Mouse (Mus musculus) limb, embryonic 12.5 days (tissue): ENCODE measurements around the gene Gbp8. TPM values are rescaled to one million over a fixed set of nuclear protein-coding genes. Genes with fewer than 3 reads are reported as not detected.
"Not testable (repeated sequence)": the region's sequence is repeated elsewhere in the genome, so short reads cannot be mapped to it uniquely, and the experiment has no call there.

Experiments
- ATAC-seq: fragments of 200-750 bp; cut with Nextera tagmentation; 2 replicates; pipeline ENCODE4 v1.8.0; 2017; ENCODE audit warnings: low read depth, moderate TSS enrichment; ENCODE audit not compliant: insufficient number of reproducible peaks, insufficient read depth, low FRiP score, low TSS enrichment
- H3K27ac ChIP-seq: fragments of 300-500 bp; sonication (generic); 2 replicates; pipeline ENCODE4 v1.5.1; 2016; ENCODE audit warnings: mild to moderate bottlenecking, moderate library complexity
- H3K27me3 ChIP-seq: fragments of 300-500 bp; sonication (generic); 2 replicates; pipeline ENCODE4 v1.6.1; 2016; ENCODE audit warnings: mild to moderate bottlenecking, moderate library complexity
- H3K36me3 ChIP-seq: fragments of 300-500 bp; sonication (generic); 2 replicates; pipeline ENCODE4 v1.6.1; 2016; ENCODE audit warnings: mild to moderate bottlenecking, moderate library complexity
- H3K4me1 ChIP-seq: fragments of 300-500 bp; sonication (generic); replicated peaks from 2 replicates; pipeline ENCODE4 v1.6.1; 2016
- H3K4me2 ChIP-seq: fragments of 300-500 bp; sonication (generic); 2 replicates; pipeline ENCODE4 v1.6.1; 2016; ENCODE audit warnings: mild to moderate bottlenecking, moderate library complexity
- H3K4me3 ChIP-seq: fragments of 300-500 bp; sonication (generic); replicated peaks from 2 replicates; pipeline ENCODE4 v1.5.1; 2016; ENCODE audit warnings: mild to moderate bottlenecking
- H3K9ac ChIP-seq: fragments of 300-500 bp; sonication (generic); replicated peaks from 2 replicates; pipeline ENCODE4 v1.6.1; 2016; ENCODE audit warnings: mild to moderate bottlenecking, moderate library complexity
- H3K9me3 ChIP-seq: fragments of 300-500 bp; sonication (generic); 2 replicates; pipeline ENCODE4 v1.6.1; 2016; ENCODE audit warnings: mild to moderate bottlenecking, moderate library complexity
- WGBS: fragments of 180-500 bp; shearing (Covaris S2); methylation state at CpG from one replicate; pipeline ENCODE4 v1.1.7; 2016; 5-methylcytosine and 5-hydroxymethylcytosine counted together
- polyA plus RNA-seq: library from polyadenylated mRNA; unstranded; fragments of >200 nt; fragmentation: Nextera tagmentation; extraction: Ambion mirVana; gene quantifications from 2 replicates; pipeline ENCODE4 v1.2.1, GENCODE M21; 2016

Gbp8 gene
- polyA plus RNA-seq, 1 experiment from 2014 or later = not detected

GRCm38 (mm10) chr5:105115740-105116139, 23.6 kb downstream of the Gbp8 start:
- no peak for ATAC-seq
- H3K27me3 ChIP-seq = no peaks in the 10 kb centered on the region
- no peak overlapping the region for H3K4me2 ChIP-seq
- no peak overlapping the region for H3K4me3 ChIP-seq
- no peak overlapping the region for H3K27ac ChIP-seq
- no peak overlapping the region for H3K9ac ChIP-seq
- 82% methylated on average over 2 of the region's 2 CpGs for WGBS
- no peaks in the 10 kb centered on the region for H3K36me3 ChIP-seq
- no peaks in the 10 kb centered on the region for H3K4me1 ChIP-seq
- H3K9me3 ChIP-seq = no peaks in the 10 kb centered on the region

- no peaks in the 10 kb centered on the region for H3K36me3 ChIP-seq
- no peaks in the 10 kb centered on the region for H3K9me3 ChIP-seq
- no peak overlapping the region for H3K27ac ChIP-seq
- H3K4me3 ChIP-seq = no peak overlapping the region
- ATAC-seq = no peak
- no peak overlapping the region for H3K9ac ChIP-seq
- no peaks in the 10 kb centered on the region for H3K4me1 ChIP-seq
- H3K27me3 ChIP-seq = no peaks in the 10 kb centered on the region
- H3K4me2 ChIP-seq = no peak overlapping the region
- WGBS = 87% methylated on average over 2 of the region's 2 CpGs
Measured at GRCm38 (mm10) chr5:105114696-105115095, 24.6 kb downstream of the Gbp8 start.

GRCm38 (mm10) chr5:105113656-105114055, 25.7 kb downstream of the Gbp8 start:
- Histone ChIP-seq H3K9ac (no peak overlapping the region), H3K27ac (no peak overlapping the region), H3K4me2 (no peak overlapping the region), H3K4me3 (no peak overlapping the region), H3K9me3 (no peaks in the 10 kb centered on the region), H3K36me3 (no peaks in the 10 kb centered on the region), H3K27me3 (no peaks in the 10 kb centered on the region), H3K4me1 (no peaks in the 10 kb centered on the region)
- WGBS = 90% methylated on average over 5 of the region's 5 CpGs
- ATAC-seq = no peak

- not testable (repeated sequence) for H3K9ac ChIP-seq, H3K4me1 ChIP-seq, H3K27ac ChIP-seq, H3K4me3 ChIP-seq, H3K9me3 ChIP-seq, H3K4me2 ChIP-seq, H3K36me3 ChIP-seq, ATAC-seq, H3K27me3 ChIP-seq
- WGBS = 20% methylated on average over 4 of the region's 4 CpGs
Measured at GRCm38 (mm10) chr5:105110271-105110852, 29.0 kb downstream of the Gbp8 start.

- not testable (repeated sequence) for H3K9me3 ChIP-seq, H3K4me3 ChIP-seq, H3K4me1 ChIP-seq, ATAC-seq, H3K9ac ChIP-seq, H3K4me2 ChIP-seq, H3K27ac ChIP-seq, H3K36me3 ChIP-seq, H3K27me3 ChIP-seq
- 48% methylated on average over 1 of the region's 1 CpGs for WGBS
Measured at GRCm38 (mm10) chr5:105109775-105110174, 29.6 kb downstream of the Gbp8 start.

- H3K9ac ChIP-seq, H3K4me2 ChIP-seq, H3K9me3 ChIP-seq, H3K27ac ChIP-seq, H3K4me1 ChIP-seq, H3K4me3 ChIP-seq, H3K27me3 ChIP-seq, ATAC-seq, H3K36me3 ChIP-seq: not testable (repeated sequence)
- 76% methylated on average over 2 of the region's 2 CpGs for WGBS
Measured at GRCm38 (mm10) chr5:105105689-105106088, 33.7 kb downstream of the Gbp8 start.

- Histone ChIP-seq H3K9me3 (peaks cover 8% of the 10 kb centered on the region), H3K27me3 (no peaks in the 10 kb centered on the region), H3K36me3 (no peaks in the 10 kb centered on the region), H3K4me1 (no peaks in the 10 kb centered on the region), H3K4me2 (no peak overlapping the region), H3K27ac (no peak overlapping the region), H3K9ac (no peak overlapping the region), H3K4me3 (no peak overlapping the region)
- ATAC-seq = no peak
Measured at GRCm38 (mm10) chr5:105081900-105082299, 57.4 kb downstream of the Gbp8 start.

- not testable (repeated sequence) for H3K27ac ChIP-seq, H3K9ac ChIP-seq, H3K27me3 ChIP-seq, ATAC-seq, H3K4me2 ChIP-seq, H3K4me3 ChIP-seq, H3K9me3 ChIP-seq, H3K36me3 ChIP-seq, H3K4me1 ChIP-seq
Measured at GRCm38 (mm10) chr5:105068356-105068755, 71.0 kb downstream of the Gbp8 start.

- H3K4me3 ChIP-seq, H3K27me3 ChIP-seq, H3K4me1 ChIP-seq, H3K9ac ChIP-seq, H3K36me3 ChIP-seq, H3K4me2 ChIP-seq, ATAC-seq, H3K27ac ChIP-seq, H3K9me3 ChIP-seq: not testable (repeated sequence)
- WGBS = 70% methylated on average over 2 of the region's 2 CpGs
Measured at GRCm38 (mm10) chr5:105064443-105064842, 74.9 kb downstream of the Gbp8 start.

GRCm38 (mm10) chr5:105063321-105063720, 76.0 kb downstream of the Gbp8 start:
- no peak for ATAC-seq
- 53% methylated on average over 1 of the region's 1 CpGs for WGBS
- no peak overlapping the region for H3K9ac ChIP-seq

GRCm38 (mm10) chr5:105062403-105062802, 76.9 kb downstream of the Gbp8 start:
- not testable (repeated sequence) for H3K4me1 ChIP-seq, H3K27ac ChIP-seq, H3K9ac ChIP-seq, ATAC-seq, H3K9me3 ChIP-seq, H3K4me2 ChIP-seq, H3K27me3 ChIP-seq, H3K36me3 ChIP-seq, H3K4me3 ChIP-seq
- 88% methylated on average over 2 of the region's 2 CpGs for WGBS

More at GRCm38 (mm10) chr5:105063321-105063720, 76.0 kb downstream of the Gbp8 start:
- H3K4me1 ChIP-seq = no peaks in the 10 kb centered on the region
- no peaks in the 10 kb centered on the region for H3K27me3 ChIP-seq
- no peak overlapping the region for H3K4me3 ChIP-seq
- no peak overlapping the region for H3K4me2 ChIP-seq
- H3K36me3 ChIP-seq = no peaks in the 10 kb centered on the region
- no peaks in the 10 kb centered on the region for H3K9me3 ChIP-seq
- H3K27ac ChIP-seq = no peak overlapping the region

- no peak for ATAC-seq
- Histone ChIP-seq H3K36me3 (no peaks in the 10 kb centered on the region), H3K4me3 (no peak overlapping the region), H3K9ac (no peak overlapping the region), H3K27me3 (no peaks in the 10 kb centered on the region), H3K27ac (no peak overlapping the region), H3K4me2 (no peak overlapping the region), H3K9me3 (no peaks in the 10 kb centered on the region), H3K4me1 (no peaks in the 10 kb centered on the region)
- 88% methylated on average over 2 of the region's 2 CpGs for WGBS
Measured at GRCm38 (mm10) chr5:105060224-105060623, 79.1 kb downstream of the Gbp8 start.
